Mouse (Mus musculus): ENCODE results near the gene Fbxl16. TPM values are rescaled to one million over a fixed set of nuclear protein-coding genes. Genes with fewer than 3 reads are reported as not detected.

The Fbxl16 gene
- polyA plus RNA-seq, 1 experiment from 2014 or later = 31.7 TPM

DNA sequence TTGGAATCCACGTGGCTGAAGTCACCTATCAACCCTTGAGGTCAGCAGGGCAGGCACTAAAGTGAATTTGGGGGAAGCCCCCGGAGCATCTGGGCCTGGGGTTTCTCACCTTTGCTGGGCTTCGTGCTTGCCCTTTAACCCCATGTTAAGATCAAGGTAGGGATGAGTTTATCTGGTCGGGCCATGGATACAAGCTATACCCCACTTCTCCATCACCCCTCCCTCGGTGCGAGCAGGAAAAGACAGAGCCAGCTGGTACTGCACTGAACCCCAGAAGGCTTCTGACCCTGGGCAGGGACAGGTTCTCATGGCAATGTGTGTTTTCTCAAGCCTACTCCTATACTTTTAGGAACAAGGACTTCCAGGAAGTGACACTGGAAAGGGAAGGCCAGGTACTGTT lies 27.5 kb upstream of the Fbxl16 start:
- Histone ChIP-seq H3K36me3 (replicated peaks; ENCODE audit: control insufficient read depth, insufficient read depth) (peaks cover 58% of the 10 kb centered on the region), H3K9ac (no peak overlapping the region), H3K4me2 (replicated peaks) (no peak overlapping the region), H3K27me3 (ENCODE audit: control insufficient read depth, insufficient read depth, low read length) (no peaks in the 10 kb centered on the region), H3K4me3 (replicated peaks; ENCODE audit: low read length) (no peak overlapping the region), H3K4me1 (replicated peaks; ENCODE audit: control insufficient read depth, insufficient read depth, low read length) (peaks cover 16% of the 10 kb centered on the region), H3K27ac (no peak overlapping the region), H3K9me3 (ENCODE audit: control insufficient read depth, low read length) (no peaks in the 10 kb centered on the region)
- DNase-seq (ENCODE audit: low spot score) (no peak), ATAC-seq (ENCODE audit: low FRiP score) (no peak)
- WGBS = 89% methylated on average over 6 of the region's 6 CpGs

DNA sequence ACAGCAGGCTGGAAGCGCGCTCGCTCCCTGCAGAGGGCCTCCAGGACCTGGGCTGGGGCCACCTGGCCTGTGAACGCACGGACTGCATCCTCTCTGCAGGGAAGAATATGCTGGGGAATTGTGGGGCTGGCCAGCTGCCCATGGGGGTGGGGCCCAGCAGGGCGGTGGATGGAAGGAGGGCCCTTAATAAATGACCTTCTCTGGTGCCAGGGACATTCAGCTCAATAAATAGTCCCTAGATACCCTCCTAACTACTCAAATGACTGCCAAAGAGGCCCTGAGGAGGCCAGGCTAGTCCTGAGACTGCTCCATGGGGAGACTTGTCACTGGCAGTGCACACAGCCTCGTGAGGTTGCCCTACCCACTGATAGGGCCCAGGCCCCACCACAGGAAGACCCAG lies 25.8 kb upstream of the Fbxl16 start:
- Histone ChIP-seq H3K4me2 (replicated peaks) (no peak overlapping the region), H3K27ac (no peak overlapping the region), H3K9ac (0 out of 2 replicates have a peak overlapping the region, but pooled peaks have one; percentile 74), H3K4me3 (replicated peaks; ENCODE audit: low read length) (no peak overlapping the region), H3K4me1 (replicated peaks; ENCODE audit: control insufficient read depth, insufficient read depth, low read length) (peaks cover 16% of the 10 kb centered on the region), H3K27me3 (ENCODE audit: control insufficient read depth, insufficient read depth, low read length) (no peaks in the 10 kb centered on the region), H3K9me3 (ENCODE audit: control insufficient read depth, low read length) (no peaks in the 10 kb centered on the region), H3K36me3 (replicated peaks; ENCODE audit: control insufficient read depth, insufficient read depth) (peaks cover 59% of the 10 kb centered on the region)
- DNase-seq (ENCODE audit: low spot score) (no peak), ATAC-seq (ENCODE audit: low FRiP score) (no peak)
- WGBS = 76% methylated on average over 7 of the region's 7 CpGs

DNA sequence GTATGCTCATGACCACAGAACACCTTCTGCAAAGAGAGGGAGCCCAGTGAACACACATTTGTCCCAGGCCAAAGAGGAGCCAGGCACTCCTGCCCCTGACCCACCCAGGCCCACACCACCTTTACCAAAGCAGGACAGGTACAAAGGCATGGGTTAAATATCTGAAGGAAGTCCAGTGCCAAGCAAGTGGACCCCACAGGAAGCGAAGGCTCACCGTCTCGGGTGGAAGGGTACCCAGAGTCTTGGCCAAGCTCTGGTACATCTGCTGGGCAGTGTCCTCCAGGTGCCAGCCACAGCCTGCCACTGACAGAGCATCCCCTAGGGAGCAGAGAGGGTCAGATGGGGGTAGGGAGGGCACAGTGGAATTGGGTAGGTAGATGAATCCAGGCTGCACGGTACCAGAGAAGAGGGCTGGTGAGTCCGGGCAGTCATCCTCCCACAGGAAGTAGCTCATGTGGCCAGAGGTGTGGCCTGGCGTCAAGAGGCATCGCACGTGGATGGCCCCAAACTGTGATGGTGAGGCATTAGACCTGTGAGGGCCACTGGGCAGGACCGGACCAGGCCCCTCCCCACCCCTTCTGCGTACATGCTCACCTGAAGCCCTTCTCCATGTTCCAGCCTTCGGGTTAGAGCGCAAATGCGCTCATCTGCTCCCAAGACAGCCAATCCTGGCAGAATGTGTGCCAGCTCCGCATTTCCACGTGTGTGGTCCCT lies 24.9 kb upstream of the Fbxl16 start:
- peak overlapping the region; percentile 52 for H3K4me3 ChIP-seq (replicated peaks; ENCODE audit: low read length)
- peaks cover 16% of the 10 kb centered on the region for H3K4me1 ChIP-seq (replicated peaks; ENCODE audit: control insufficient read depth, insufficient read depth, low read length)
- peak overlapping the region; percentile 74 for H3K9ac ChIP-seq
- peaks cover 59% of the 10 kb centered on the region for H3K36me3 ChIP-seq (replicated peaks; ENCODE audit: control insufficient read depth, insufficient read depth)
- ATAC-seq (ENCODE audit: low FRiP score) (no peak), DNase-seq (ENCODE audit: low spot score) (no peak)
- 82% methylated on average over 15 of the region's 15 CpGs for WGBS
- H3K9me3 ChIP-seq (ENCODE audit: control insufficient read depth, low read length) = no peaks in the 10 kb centered on the region
- H3K4me2 ChIP-seq (replicated peaks) = peak overlapping the region; percentile 85
- no peaks in the 10 kb centered on the region for H3K27me3 ChIP-seq (ENCODE audit: control insufficient read depth, insufficient read depth, low read length)
- H3K27ac ChIP-seq = no peak overlapping the region

DNA sequence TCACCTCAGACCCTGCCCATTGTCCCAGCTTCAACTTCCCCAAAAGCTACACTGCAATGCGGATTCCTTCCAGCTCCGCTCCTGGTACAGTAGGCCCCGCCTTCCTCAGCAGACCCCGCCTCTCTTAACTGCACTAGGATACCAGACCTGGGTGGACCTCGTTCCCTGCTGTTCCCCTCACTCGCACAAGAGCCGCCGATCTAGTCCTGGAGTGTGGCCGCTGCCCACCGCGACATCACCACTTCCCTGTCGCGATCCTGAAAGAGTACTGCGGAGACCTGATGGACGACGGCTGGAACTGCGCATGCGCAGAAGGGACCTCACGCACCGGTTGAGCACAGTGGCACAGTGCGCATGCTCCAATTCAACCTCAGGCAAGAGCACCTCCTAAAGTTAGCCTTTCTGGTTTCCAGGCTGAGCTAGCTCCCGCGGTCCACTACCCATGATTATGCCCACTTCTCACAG lies 23.6 kb upstream of the Fbxl16 start, which contains the start of gene Haghl:
Gene Haghl, minus strand, starts transcription at position 393 of the 465 bp plus-strand sequence.
- under 1% methylated on average over 23 of the region's 23 CpGs for WGBS
- ATAC-seq (ENCODE audit: low FRiP score) = peak; percentile 81

DNA sequence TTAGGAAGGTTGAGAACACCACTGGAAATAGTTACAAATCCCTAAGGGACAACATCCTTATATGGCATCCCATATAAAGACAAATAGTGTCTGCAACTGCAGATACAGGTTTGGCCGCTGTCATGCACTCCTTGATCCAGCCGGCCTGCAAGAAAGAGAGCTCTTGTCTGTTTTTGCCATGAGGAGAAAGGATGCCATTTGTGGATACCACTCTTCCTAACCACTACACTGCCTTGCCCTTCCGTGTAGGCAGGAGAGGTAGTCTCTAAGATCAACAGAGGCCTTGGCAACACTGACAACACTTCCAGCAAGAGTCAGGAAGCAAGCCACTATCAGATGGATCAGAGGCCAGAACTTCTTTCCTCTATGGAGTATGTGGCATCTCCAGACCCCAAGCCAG lies 22.6 kb upstream of the Fbxl16 start, which contains the start of gene Ccdc78:
Gene Ccdc78, plus strand, starts transcription at position 301 of the 400 bp plus-strand sequence.
- Histone ChIP-seq H3K4me3 (replicated peaks; ENCODE audit: low read length) (peak within 1 kb of the TSS; percentile 52), H3K27ac (peak within 1 kb of the TSS; percentile 77), H3K27me3 (ENCODE audit: control insufficient read depth, insufficient read depth, low read length) (no peaks in the 10 kb centered on the region), H3K4me2 (replicated peaks) (peak within 1 kb of the TSS; percentile 85), H3K9me3 (ENCODE audit: control insufficient read depth, low read length) (no peaks in the 10 kb centered on the region), H3K36me3 (replicated peaks; ENCODE audit: control insufficient read depth, insufficient read depth) (peaks cover 50% of the 10 kb centered on the region), H3K4me1 (replicated peaks; ENCODE audit: control insufficient read depth, insufficient read depth, low read length) (peaks cover 18% of the 10 kb centered on the region), H3K9ac (peak within 1 kb of the TSS; percentile 74)
- 82% methylated on average over 3 of the region's 3 CpGs for WGBS
- no peak for DNase-seq (ENCODE audit: low spot score)
- no peak for ATAC-seq (ENCODE audit: low FRiP score)

More for the DNA sequence above, 23.6 kb upstream of the Fbxl16 start, which contains the start of gene Haghl:
- H3K9me3 ChIP-seq (ENCODE audit: control insufficient read depth, low read length) = no peaks in the 10 kb centered on the region
- no peaks in the 10 kb centered on the region for H3K27me3 ChIP-seq (ENCODE audit: control insufficient read depth, insufficient read depth, low read length)
- peak; percentile 98 for DNase-seq (ENCODE audit: low spot score)
- peak within 1 kb of the TSS; percentile 85 for H3K4me2 ChIP-seq (replicated peaks)
- peaks cover 60% of the 10 kb centered on the region for H3K36me3 ChIP-seq (replicated peaks; ENCODE audit: control insufficient read depth, insufficient read depth)
- H3K4me1 ChIP-seq (replicated peaks; ENCODE audit: control insufficient read depth, insufficient read depth, low read length) = peaks cover 16% of the 10 kb centered on the region
- H3K27ac ChIP-seq = peak within 1 kb of the TSS; percentile 77
- H3K9ac ChIP-seq = peak within 1 kb of the TSS; percentile 74
- peak within 1 kb of the TSS; percentile 52 for H3K4me3 ChIP-seq (replicated peaks; ENCODE audit: low read length)

DNA sequence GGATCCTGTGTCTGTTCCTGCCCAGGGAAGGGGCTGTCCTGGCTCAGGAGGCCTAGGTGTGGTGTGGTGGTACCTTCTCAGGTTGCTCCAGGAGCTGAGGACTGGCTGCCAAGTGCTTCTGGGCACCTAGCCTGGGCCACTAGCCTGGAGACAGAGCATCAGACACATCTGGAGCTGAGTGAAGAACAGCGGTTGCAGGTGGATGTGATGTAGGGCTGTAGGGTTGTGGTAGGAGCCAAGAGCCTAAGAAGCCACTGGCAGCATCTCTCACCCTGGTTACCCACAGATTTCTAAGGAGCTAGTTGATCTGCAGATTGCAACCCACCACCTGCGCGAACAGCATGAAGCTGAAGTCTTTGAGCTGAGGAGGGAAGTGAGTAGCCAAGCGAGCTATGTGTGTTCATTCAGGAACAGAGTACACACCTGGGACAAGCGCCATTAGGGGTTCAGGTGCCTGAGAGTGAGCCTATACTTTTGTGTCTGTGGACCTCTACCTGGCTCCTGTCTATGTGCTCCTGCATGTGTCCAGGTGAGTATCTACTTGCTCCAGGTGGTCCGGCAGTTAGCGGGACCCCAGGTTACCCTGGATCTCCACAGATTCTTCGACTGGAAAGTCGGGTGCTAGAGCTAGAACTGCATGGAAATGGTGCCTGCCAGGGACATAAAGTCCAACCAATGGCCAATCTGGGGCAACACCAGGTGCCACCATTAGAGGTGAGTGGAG lies 21.9 kb upstream of the Fbxl16 start:
- no peak for ATAC-seq (ENCODE audit: low FRiP score)
- peaks cover 23% of the 10 kb centered on the region for H3K4me1 ChIP-seq (replicated peaks; ENCODE audit: control insufficient read depth, insufficient read depth, low read length)

DNA sequence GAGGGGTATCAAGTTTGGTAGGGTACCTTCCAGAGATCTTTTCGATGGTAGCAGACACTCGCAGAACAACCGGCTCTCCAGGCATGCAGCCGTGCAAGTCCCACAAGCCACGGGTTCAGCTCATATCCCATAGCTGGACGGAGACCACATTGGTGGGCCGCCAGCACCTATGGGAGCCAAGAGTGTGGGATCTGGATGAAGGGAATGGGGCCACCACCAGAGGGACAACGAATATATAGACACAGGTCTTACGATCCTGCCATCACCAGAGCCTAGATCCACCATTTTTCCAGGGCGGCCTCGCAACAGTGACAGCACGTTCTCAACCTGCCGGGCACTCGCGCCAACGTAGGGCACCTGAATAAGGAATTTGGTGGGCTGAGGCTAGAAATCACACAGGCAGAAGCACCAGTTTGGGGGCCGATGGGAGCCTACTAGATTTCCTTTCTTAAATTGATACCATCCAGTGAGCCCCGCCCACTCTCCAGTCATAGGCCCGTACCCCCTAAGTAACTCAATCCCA lies 17.5 kb upstream of the Fbxl16 start:
- Histone ChIP-seq H3K27ac (peak overlapping the region; percentile 95), H3K9me3 (ENCODE audit: control insufficient read depth, low read length) (no peaks in the 10 kb centered on the region), H3K27me3 (ENCODE audit: control insufficient read depth, insufficient read depth, low read length) (no peaks in the 10 kb centered on the region), H3K9ac (peak overlapping the region; percentile 80), H3K36me3 (replicated peaks; ENCODE audit: control insufficient read depth, insufficient read depth) (peaks cover 21% of the 10 kb centered on the region), H3K4me1 (replicated peaks; ENCODE audit: control insufficient read depth, insufficient read depth, low read length) (peaks cover 21% of the 10 kb centered on the region), H3K4me2 (replicated peaks) (peak overlapping the region; percentile 85), H3K4me3 (replicated peaks; ENCODE audit: low read length) (peak overlapping the region; percentile 60)
- ATAC-seq (ENCODE audit: low FRiP score) (no peak), DNase-seq (ENCODE audit: low spot score) (no peak)
- 29% methylated on average over 19 of the region's 19 CpGs for WGBS

More for the DNA sequence above, 21.9 kb upstream of the Fbxl16 start:
- H3K27me3 ChIP-seq (ENCODE audit: control insufficient read depth, insufficient read depth, low read length) = no peaks in the 10 kb centered on the region
- WGBS = 96% methylated on average over 9 of the region's 9 CpGs
- H3K4me3 ChIP-seq (replicated peaks; ENCODE audit: low read length) = no peak overlapping the region
- no peak overlapping the region for H3K27ac ChIP-seq
- no peaks in the 10 kb centered on the region for H3K9me3 ChIP-seq (ENCODE audit: control insufficient read depth, low read length)
- H3K4me2 ChIP-seq (replicated peaks) = no peak overlapping the region
- no peak for DNase-seq (ENCODE audit: low spot score)
- peaks cover 44% of the 10 kb centered on the region for H3K36me3 ChIP-seq (replicated peaks; ENCODE audit: control insufficient read depth, insufficient read depth)
- no peak overlapping the region for H3K9ac ChIP-seq

DNA sequence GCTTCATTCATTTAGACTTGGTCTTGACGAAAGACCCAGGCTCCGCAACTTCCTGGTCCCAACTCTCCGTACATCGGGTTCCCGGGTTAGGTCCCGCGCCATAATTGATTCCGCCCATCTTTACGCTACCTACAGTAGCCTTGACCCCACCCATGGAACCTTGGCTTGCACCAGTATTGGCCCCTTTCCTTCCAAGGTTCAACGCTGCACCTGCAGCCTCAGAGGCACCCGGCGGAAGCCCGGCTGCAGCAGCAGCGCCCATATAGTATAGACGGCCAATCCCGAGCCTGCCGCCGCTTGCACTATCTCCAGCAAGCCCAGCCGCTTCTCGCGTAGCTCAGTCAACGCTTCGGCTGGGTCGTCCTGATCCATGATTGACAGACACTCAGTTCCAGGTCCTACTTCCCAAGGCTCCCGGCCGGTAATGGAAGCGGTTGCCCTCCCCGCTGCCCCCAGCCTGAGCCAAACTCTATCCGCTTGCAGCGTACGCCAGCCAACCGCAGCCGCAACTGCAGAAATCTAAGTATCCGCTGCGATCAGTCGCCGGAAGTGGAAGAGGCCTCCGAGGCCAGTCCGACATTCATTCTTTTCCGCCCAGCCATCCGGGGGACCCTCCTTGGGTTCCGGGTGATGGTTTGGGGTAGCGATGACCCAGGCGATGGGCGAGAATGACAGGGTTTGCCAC lies 16.9 kb upstream of the Fbxl16 start:
- H3K9me3 ChIP-seq (ENCODE audit: control insufficient read depth, low read length) = no peaks in the 10 kb centered on the region
- peaks cover 21% of the 10 kb centered on the region for H3K36me3 ChIP-seq (replicated peaks; ENCODE audit: control insufficient read depth, insufficient read depth)
- peak overlapping the region; percentile 60 for H3K4me3 ChIP-seq (replicated peaks; ENCODE audit: low read length)
- H3K27me3 ChIP-seq (ENCODE audit: control insufficient read depth, insufficient read depth, low read length) = no peaks in the 10 kb centered on the region
- peak overlapping the region; percentile 95 for H3K27ac ChIP-seq
- ATAC-seq (ENCODE audit: low FRiP score) (peak; percentile 67), DNase-seq (ENCODE audit: low spot score) (peak; percentile 85)
- peaks cover 23% of the 10 kb centered on the region for H3K4me1 ChIP-seq (replicated peaks; ENCODE audit: control insufficient read depth, insufficient read depth, low read length)
- H3K4me2 ChIP-seq (replicated peaks) = peak overlapping the region; percentile 85
- peak overlapping the region; percentile 80 for H3K9ac ChIP-seq
- under 1% methylated on average over 45 of the region's 45 CpGs for WGBS
